Mouse (Mus musculus) inflammation-experienced regulatory T-cells (primary cell): ENCODE data around the gene Rgn. TPM values are rescaled to one million over a fixed set of nuclear protein-coding genes. Genes with fewer than 3 reads are reported as not detected.

Experiments used
- polyA plus RNA-seq, 2 experiments: library from polyadenylated mRNA; unstranded; fragments of 100-300 nt; shearing (Covaris generic); gene quantifications; one replicate each; pipeline ENCODE4 v1.2.1; 2017

Rgn gene
- not detected for polyA plus RNA-seq

GRCm38 (mm10) chrX:20549532-20549931 lies at the start of gene Rgn:
TSS of gene Rgn (plus strand) at chrX:20549787.

Other genes starting within 250 kb of the Rgn start
- 10 to 100 TPM; 10.3 to 14.6 TPM for gene Rp2, start 185.3 kb upstream of the Rgn start, polyA plus RNA-seq
- 1 to 10 TPM; 1.5 to 2.3 TPM for gene Jade3, start 124.1 kb upstream of the Rgn start, polyA plus RNA-seq
- 10 to 100 TPM; 58.5 to 72.9 TPM for gene Rbm10, start 67.7 kb downstream of the Rgn start, polyA plus RNA-seq
- gene Ndufb11, start 67.8 kb downstream of the Rgn start, polyA plus RNA-seq: 100 to 1,000 TPM; 152 to 161 TPM
- 100 to 1,000 TPM; 199 to 219 TPM for gene Uba1, start 108.5 kb downstream of the Rgn start, polyA plus RNA-seq
- 100 to 1,000 TPM in 1 of 2 experiments, 10 to 100 TPM in 1; 72.1 to 112 TPM for gene Cdk16, start 138.2 kb downstream of the Rgn start, polyA plus RNA-seq
- gene Usp11, start 154.1 kb downstream of the Rgn start, polyA plus RNA-seq: 10 to 100 TPM; 16.2 to 22.6 TPM
- gene Araf, start 248.0 kb downstream of the Rgn start, polyA plus RNA-seq: 100 to 1,000 TPM; 164 to 204 TPM